In the genomic region with DNA sequence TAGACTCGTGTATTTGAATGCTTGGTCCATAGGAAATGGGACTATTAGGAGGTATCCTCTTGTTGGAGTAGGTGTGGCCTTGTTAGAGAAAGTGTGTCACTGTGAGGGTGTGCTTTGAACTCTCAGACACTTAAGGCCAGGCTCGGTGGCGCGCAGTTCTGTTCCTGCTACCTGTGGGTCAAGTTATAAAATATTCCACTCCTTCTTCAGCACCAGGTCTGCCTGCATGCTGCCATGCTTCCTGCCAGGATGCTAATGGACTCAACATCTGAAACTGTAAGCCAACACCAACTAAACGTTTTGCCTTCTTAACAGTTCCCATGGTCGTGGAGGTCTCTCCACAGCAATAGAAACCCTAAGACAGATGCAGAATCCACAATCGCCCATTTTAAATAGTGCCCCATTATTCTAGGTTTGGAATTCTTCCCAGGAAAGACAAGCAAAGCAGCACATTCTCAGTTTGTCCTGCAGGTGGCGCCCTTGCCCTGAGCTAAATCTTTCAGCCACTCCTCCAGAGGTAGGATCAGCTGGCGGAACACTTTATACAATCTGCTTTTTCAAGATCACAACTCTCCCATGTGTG, we compare ENCODE assay signal across 8 mouse cellular contexts.
DNase-seq lines count a peak whose midpoint lies in the region; ATAC-seq and TF ChIP-seq lines count a peak whose summit lies in the region.

No protein-coding gene starts in this region.

- H3K4me3 ChIP-seq in kidney, postnatal 0 days (replicated peaks; ENCODE audit: low read depth, low read length), result no peak overlapping the region
- H3K4me3 ChIP-seq in liver, embryonic 11.5 days (ENCODE audit: low read depth, low read length), result no peak overlapping the region

- H3K9me3 ChIP-seq in kidney, postnatal 0 days (replicated peaks; ENCODE audit: low read length), result no peaks in the 10 kb centered on the region
- H3K9me3 ChIP-seq in liver, embryonic 11.5 days (ENCODE audit: control insufficient read depth, low read length), result no peaks in the 10 kb centered on the region

- TF ChIP-seq CTCF in kidney, postnatal 0 days (IDR thresholded peaks at IDR 0.05; ENCODE audit: low read depth), result peak; percentile 96

- H3K36me3 ChIP-seq in kidney, postnatal 0 days (ENCODE audit: insufficient read depth, low read length), result no peaks in the 10 kb centered on the region
- no peaks in the 10 kb centered on the region for H3K36me3 ChIP-seq in liver, embryonic 11.5 days (ENCODE audit: control insufficient read depth, insufficient read depth, low read length)

- no peak overlapping the region for H3K9ac ChIP-seq in kidney, postnatal 0 days (ENCODE audit: low read depth, low read length)
- no peak overlapping the region for H3K9ac ChIP-seq in liver, embryonic 11.5 days (ENCODE audit: low read depth, low read length)

- H3K4me2 ChIP-seq in kidney, postnatal 0 days (ENCODE audit: low read length), result no peak overlapping the region
- no peak overlapping the region for H3K4me2 ChIP-seq in liver, embryonic 11.5 days

- no peaks in the 10 kb centered on the region for H3K4me1 ChIP-seq in kidney, postnatal 0 days (replicated peaks; ENCODE audit: insufficient read depth, low read length)
- no peaks in the 10 kb centered on the region for H3K4me1 ChIP-seq in liver, embryonic 11.5 days (replicated peaks; ENCODE audit: control insufficient read depth, insufficient read depth, low read length)

- no peaks in the 10 kb centered on the region for H3K27me3 ChIP-seq in kidney, postnatal 0 days (ENCODE audit: insufficient read depth, low read length)
- H3K27me3 ChIP-seq in liver, embryonic 11.5 days (replicated peaks; ENCODE audit: control insufficient read depth, insufficient read depth, low read length), result no peaks in the 10 kb centered on the region

- peak; percentile 7 to 12 for DNase-seq in B cell, adult 2 months
- DNase-seq in adrenal gland, adult 8-10 months, result peak; percentile 23
- DNase-seq in embryo, embryonic 10.5 days (ENCODE audit: low spot score), result peak; percentile 90
- peak; percentile 42 to 73 for DNase-seq in gastrocnemius, postnatal 4 days (ENCODE audit: low spot score in 2 of 2)
- peak; percentile 89 for DNase-seq in kidney, postnatal 0 days (ENCODE audit: low spot score)
- peak; percentile 53 for DNase-seq in liver, embryonic 11.5 days (ENCODE audit: low spot score)
- DNase-seq in ovary, adult 18-20 months (ENCODE audit: low spot score), result peak; percentile 46
- peak; percentile 42 to 76 for DNase-seq in urinary bladder, postnatal 4 days (ENCODE audit: low spot score in 2 of 2)

- 21% methylated on average over 9 of the region's 9 CpGs for WGBS in kidney, postnatal 0 days
- 22% methylated on average over 9 of the region's 9 CpGs for WGBS in liver, embryonic 11.5 days

- no peak overlapping the region for H3K27ac ChIP-seq in kidney, postnatal 0 days
- no peak overlapping the region for H3K27ac ChIP-seq in liver, embryonic 11.5 days (ENCODE audit: low read depth, low read length)

- no peak; the same call in 1 of the 2 replicates for ATAC-seq in kidney, postnatal 0 days (replicated peaks; ENCODE audit: low FRiP score, low read depth)
- ATAC-seq in liver, embryonic 11.5 days (replicated peaks; ENCODE audit: low FRiP score), result no peak

Comparison
In these comparisons a context has a peak if more than half of its experiments do, and no peak if none do; other contexts are left out.
1. DNase-seq: peak in every context shown above with its lines; median percentile 90 in embryo, embryonic 10.5 days; 89 in kidney, postnatal 0 days; 59 in urinary bladder, postnatal 4 days; 58 in gastrocnemius, postnatal 4 days; 53 in liver, embryonic 11.5 days; 46 in ovary, adult 18-20 months; 23 in adrenal gland, adult 8-10 months; 10 in B cell, adult 2 months.